Mouse (Mus musculus): ENCODE measurements around the gene Wbp1l. TPM values are rescaled to one million over a fixed set of nuclear protein-coding genes. Genes with fewer than 3 reads are reported as not detected.

Gene Wbp1l
- polyA plus RNA-seq, 1 experiment from 2014 or later, result 30.1 TPM

DNA sequence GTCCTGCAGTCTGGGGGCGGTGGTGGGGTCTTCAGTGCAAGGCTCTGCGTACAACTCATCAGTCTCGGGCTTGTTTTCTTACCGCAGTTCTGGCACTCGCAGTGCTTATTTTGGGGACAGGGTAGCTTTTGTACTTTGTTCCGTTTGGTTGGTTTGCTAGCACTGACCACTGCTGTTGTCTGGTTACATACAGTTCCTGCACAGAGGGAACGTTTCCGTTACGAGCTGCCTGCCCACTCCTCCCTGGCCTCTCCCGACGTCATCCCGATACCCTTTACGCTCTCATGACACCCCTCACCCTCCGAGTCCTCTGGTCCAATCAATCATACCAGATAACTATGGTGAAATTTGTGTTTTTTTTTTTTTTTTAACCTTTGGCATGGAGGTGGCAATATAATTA is 2.6 kb downstream of the Wbp1l start:
- Histone ChIP-seq H3K36me3 (replicated peaks; ENCODE audit: control insufficient read depth, insufficient read depth, low read depth, low read length) (no peaks in the 10 kb centered on the region), H3K27ac (replicated peaks; ENCODE audit: low read depth, low read length) (no peak overlapping the region), H3K9me3 (replicated peaks; ENCODE audit: control insufficient read depth, low read length) (no peaks in the 10 kb centered on the region), H3K4me3 (ENCODE audit: low read depth, low read length) (no peak overlapping the region), H3K4me1 (ENCODE audit: control insufficient read depth, insufficient read depth, low read length) (no peaks in the 10 kb centered on the region), H3K9ac (replicated peaks; ENCODE audit: low read length) (no peak overlapping the region), H3K4me2 (ENCODE audit: low read depth, low read length) (no peak overlapping the region), H3K27me3 (ENCODE audit: control insufficient read depth, insufficient read depth, low read length) (no peaks in the 10 kb centered on the region)
- ATAC-seq (replicated peaks; ENCODE audit: insufficient number of reproducible peaks, low FRiP score, low TSS enrichment, low read depth), result no peak
- WGBS, result 93% methylated on average over 14 of the region's 14 CpGs
- no peak for DNase-seq (ENCODE audit: low spot score)

GRCm38 (mm10) chr19:46602406-46602805 is 3.5 kb downstream of the Wbp1l start:
- Histone ChIP-seq H3K4me1 (ENCODE audit: control insufficient read depth, insufficient read depth, low read length) (no peaks in the 10 kb centered on the region), H3K4me2 (ENCODE audit: low read depth, low read length) (no peak overlapping the region), H3K9me3 (replicated peaks; ENCODE audit: control insufficient read depth, low read length) (no peaks in the 10 kb centered on the region), H3K9ac (replicated peaks; ENCODE audit: low read length) (no peak overlapping the region), H3K4me3 (ENCODE audit: low read depth, low read length) (no peak overlapping the region), H3K27ac (replicated peaks; ENCODE audit: low read depth, low read length) (no peak overlapping the region), H3K36me3 (replicated peaks; ENCODE audit: control insufficient read depth, insufficient read depth, low read depth, low read length) (no peaks in the 10 kb centered on the region), H3K27me3 (ENCODE audit: control insufficient read depth, insufficient read depth, low read length) (no peaks in the 10 kb centered on the region)
- DNase-seq (ENCODE audit: low spot score) (no peak), ATAC-seq (replicated peaks; ENCODE audit: insufficient number of reproducible peaks, low FRiP score, low TSS enrichment, low read depth) (no peak)
- 86% methylated on average over 4 of the region's 4 CpGs for WGBS

GRCm38 (mm10) chr19:46606718-46607117 is 7.8 kb downstream of the Wbp1l start:
- no peak overlapping the region for H3K4me3 ChIP-seq (ENCODE audit: low read depth, low read length)
- no peaks in the 10 kb centered on the region for H3K9me3 ChIP-seq (replicated peaks; ENCODE audit: control insufficient read depth, low read length)
- H3K4me2 ChIP-seq (ENCODE audit: low read depth, low read length), result no peak overlapping the region
- no peaks in the 10 kb centered on the region for H3K36me3 ChIP-seq (replicated peaks; ENCODE audit: control insufficient read depth, insufficient read depth, low read depth, low read length)
- ATAC-seq (replicated peaks; ENCODE audit: insufficient number of reproducible peaks, low FRiP score, low TSS enrichment, low read depth) (no peak), DNase-seq (ENCODE audit: low spot score) (no peak)
- no peak overlapping the region for H3K9ac ChIP-seq (replicated peaks; ENCODE audit: low read length)
- H3K4me1 ChIP-seq (ENCODE audit: control insufficient read depth, insufficient read depth, low read length), result no peaks in the 10 kb centered on the region
- WGBS, result 94% methylated on average over 13 of the region's 13 CpGs
- no peaks in the 10 kb centered on the region for H3K27me3 ChIP-seq (ENCODE audit: control insufficient read depth, insufficient read depth, low read length)
- H3K27ac ChIP-seq (replicated peaks; ENCODE audit: low read depth, low read length), result no peak overlapping the region

DNA sequence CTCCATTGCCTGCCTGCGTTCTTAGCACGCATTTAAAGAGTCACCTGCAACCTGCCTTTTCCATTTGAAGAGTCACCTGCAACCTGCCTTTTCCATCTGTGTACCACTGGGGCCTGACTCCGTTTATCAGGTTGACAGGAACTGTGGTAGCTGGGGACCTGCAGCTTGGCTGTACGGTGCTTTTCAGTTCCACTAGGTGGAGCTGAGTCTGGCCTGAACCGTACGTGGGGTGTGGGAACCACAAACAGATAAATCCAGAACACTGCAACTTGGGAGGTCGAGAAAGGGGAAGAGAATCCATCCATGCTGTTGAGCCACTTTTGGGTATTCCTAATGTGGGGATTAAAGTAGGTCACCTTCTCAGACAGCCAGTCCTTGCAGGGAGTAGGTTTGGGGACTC is 8.5 kb downstream of the Wbp1l start:
- Histone ChIP-seq H3K9ac (replicated peaks; ENCODE audit: low read length) (no peak overlapping the region), H3K27me3 (ENCODE audit: control insufficient read depth, insufficient read depth, low read length) (no peaks in the 10 kb centered on the region), H3K4me2 (ENCODE audit: low read depth, low read length) (no peak overlapping the region), H3K36me3 (replicated peaks; ENCODE audit: control insufficient read depth, insufficient read depth, low read depth, low read length) (no peaks in the 10 kb centered on the region), H3K27ac (replicated peaks; ENCODE audit: low read depth, low read length) (no peak overlapping the region), H3K4me1 (ENCODE audit: control insufficient read depth, insufficient read depth, low read length) (no peaks in the 10 kb centered on the region), H3K9me3 (replicated peaks; ENCODE audit: control insufficient read depth, low read length) (no peaks in the 10 kb centered on the region), H3K4me3 (ENCODE audit: low read depth, low read length) (no peak overlapping the region)
- no peak for DNase-seq (ENCODE audit: low spot score)
- 71% methylated on average over 7 of the region's 7 CpGs for WGBS
- no peak for ATAC-seq (replicated peaks; ENCODE audit: insufficient number of reproducible peaks, low FRiP score, low TSS enrichment, low read depth)

- no peak for DNase-seq (ENCODE audit: low spot score)
- WGBS, result 91% methylated on average over 7 of the region's 7 CpGs
- no peak for ATAC-seq (replicated peaks; ENCODE audit: insufficient number of reproducible peaks, low FRiP score, low TSS enrichment, low read depth)
- no peak overlapping the region for H3K4me2 ChIP-seq (ENCODE audit: low read depth, low read length)
- H3K36me3 ChIP-seq (replicated peaks; ENCODE audit: control insufficient read depth, insufficient read depth, low read depth, low read length), result no peaks in the 10 kb centered on the region
- no peak overlapping the region for H3K4me3 ChIP-seq (ENCODE audit: low read depth, low read length)
- H3K9ac ChIP-seq (replicated peaks; ENCODE audit: low read length), result no peak overlapping the region
- H3K4me1 ChIP-seq (ENCODE audit: control insufficient read depth, insufficient read depth, low read length), result no peaks in the 10 kb centered on the region
- no peak overlapping the region for H3K27ac ChIP-seq (replicated peaks; ENCODE audit: low read depth, low read length)
- no peaks in the 10 kb centered on the region for H3K27me3 ChIP-seq (ENCODE audit: control insufficient read depth, insufficient read depth, low read length)
- no peaks in the 10 kb centered on the region for H3K9me3 ChIP-seq (replicated peaks; ENCODE audit: control insufficient read depth, low read length)
Measured at GRCm38 (mm10) chr19:46608158-46608557, 9.3 kb downstream of the Wbp1l start.

- WGBS, result 76% methylated on average over 11 of the region's 11 CpGs
- ATAC-seq (replicated peaks; ENCODE audit: insufficient number of reproducible peaks, low FRiP score, low TSS enrichment, low read depth) (no peak), DNase-seq (ENCODE audit: low spot score) (no peak)
- Histone ChIP-seq H3K4me2 (ENCODE audit: low read depth, low read length) (no peak overlapping the region), H3K27me3 (ENCODE audit: control insufficient read depth, insufficient read depth, low read length) (no peaks in the 10 kb centered on the region), H3K4me1 (ENCODE audit: control insufficient read depth, insufficient read depth, low read length) (no peaks in the 10 kb centered on the region), H3K27ac (replicated peaks; ENCODE audit: low read depth, low read length) (no peak overlapping the region), H3K4me3 (ENCODE audit: low read depth, low read length) (no peak overlapping the region), H3K9ac (replicated peaks; ENCODE audit: low read length) (no peak overlapping the region), H3K9me3 (replicated peaks; ENCODE audit: control insufficient read depth, low read length) (no peaks in the 10 kb centered on the region), H3K36me3 (replicated peaks; ENCODE audit: control insufficient read depth, insufficient read depth, low read depth, low read length) (no peaks in the 10 kb centered on the region)
Measured at GRCm38 (mm10) chr19:46616378-46616777, 17.5 kb downstream of the Wbp1l start.

DNA sequence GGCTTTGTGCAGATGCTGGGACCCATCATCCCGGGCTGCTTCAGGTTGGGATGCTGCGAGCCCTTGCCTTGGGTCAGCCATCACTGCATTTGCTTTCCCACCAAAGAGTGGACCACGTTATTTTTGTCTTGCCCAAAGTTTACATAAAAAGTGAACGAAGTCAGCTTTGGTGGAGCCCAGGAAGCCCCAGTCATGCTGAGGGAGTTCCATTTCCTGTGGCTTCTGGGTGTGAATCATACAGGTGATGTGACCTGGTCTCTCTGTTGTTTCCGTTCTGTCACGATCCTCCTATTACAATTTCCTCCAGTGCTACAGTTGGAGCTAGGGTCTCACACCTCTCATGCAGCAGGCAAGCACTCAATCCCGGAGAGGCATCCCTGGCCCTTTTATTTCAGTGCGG is 18.5 kb downstream of the Wbp1l start:
- 90% methylated on average over 8 of the region's 8 CpGs for WGBS
- no peaks in the 10 kb centered on the region for H3K36me3 ChIP-seq (replicated peaks; ENCODE audit: control insufficient read depth, insufficient read depth, low read depth, low read length)

GRCm38 (mm10) chr19:46618322-46618721 is 19.4 kb downstream of the Wbp1l start:
- Histone ChIP-seq H3K4me1 (ENCODE audit: control insufficient read depth, insufficient read depth, low read length) (peaks cover 7% of the 10 kb centered on the region; the same call in 1 of the 2 replicates), H3K27ac (replicated peaks; ENCODE audit: low read depth, low read length) (no peak overlapping the region), H3K4me2 (ENCODE audit: low read depth, low read length) (no peak overlapping the region), H3K27me3 (ENCODE audit: control insufficient read depth, insufficient read depth, low read length) (no peaks in the 10 kb centered on the region), H3K9ac (replicated peaks; ENCODE audit: low read length) (no peak overlapping the region), H3K36me3 (replicated peaks; ENCODE audit: control insufficient read depth, insufficient read depth, low read depth, low read length) (no peaks in the 10 kb centered on the region), H3K4me3 (ENCODE audit: low read depth, low read length) (no peak overlapping the region), H3K9me3 (replicated peaks; ENCODE audit: control insufficient read depth, low read length) (no peaks in the 10 kb centered on the region)
- 75% methylated on average over 9 of the region's 9 CpGs for WGBS
- ATAC-seq (replicated peaks; ENCODE audit: insufficient number of reproducible peaks, low FRiP score, low TSS enrichment, low read depth), result no peak
- no peak for DNase-seq (ENCODE audit: low spot score)

More for the DNA sequence above, 18.5 kb downstream of the Wbp1l start:
- no peak overlapping the region for H3K27ac ChIP-seq (replicated peaks; ENCODE audit: low read depth, low read length)
- no peaks in the 10 kb centered on the region for H3K9me3 ChIP-seq (replicated peaks; ENCODE audit: control insufficient read depth, low read length)
- DNase-seq (ENCODE audit: low spot score) (no peak), ATAC-seq (replicated peaks; ENCODE audit: insufficient number of reproducible peaks, low FRiP score, low TSS enrichment, low read depth) (no peak)
- no peak overlapping the region for H3K9ac ChIP-seq (replicated peaks; ENCODE audit: low read length)
- no peak overlapping the region for H3K4me3 ChIP-seq (ENCODE audit: low read depth, low read length)
- H3K4me1 ChIP-seq (ENCODE audit: control insufficient read depth, insufficient read depth, low read length), result peaks cover 2% of the 10 kb centered on the region; the same call in 1 of the 2 replicates
- H3K4me2 ChIP-seq (ENCODE audit: low read depth, low read length), result no peak overlapping the region
- no peaks in the 10 kb centered on the region for H3K27me3 ChIP-seq (ENCODE audit: control insufficient read depth, insufficient read depth, low read length)
